In genomic region chr5:104115890-104116289, GRCm38 (mm10) we compare ENCODE assay signal across 13 mouse cellular contexts. TPM values are rescaled to one million over a fixed set of nuclear protein-coding genes. Genes with fewer than 3 reads are reported as not detected.
A peak's percentile ranks its signal among the peaks of the same experiment; 100 is the strongest.
DNase-seq lines count a peak whose midpoint lies in the region; ATAC-seq and TF ChIP-seq lines count a peak whose summit lies in the region.
"Had no signal": no experiment of that assay in that cellular context is flagged by ENCODE, and none has a peak within 500 bp of the region (broad histone marks: within the 10 kb centered on the region; RNA-seq: fewer than 3 reads in every experiment).

No protein-coding gene starts in this region.

- TF ChIP-seq CTCF in lung, postnatal 0 days (IDR thresholded peaks at IDR 0.05): peak; percentile 20; the same call in 1 of the 2 replicates

- peak overlapping the region; percentile 72 for H3K27ac ChIP-seq in heart, embryonic 16.5 days (ENCODE audit: low read length)
- peak overlapping the region; percentile 66 for H3K27ac ChIP-seq in lung, postnatal 0 days (ENCODE audit: low read length)
- H3K27ac ChIP-seq in forebrain, embryonic 13.5 days: no peak overlapping the region

- H3K4me1 ChIP-seq in heart, embryonic 16.5 days (ENCODE audit: control insufficient read depth, insufficient read depth, low read length): peaks cover 30% of the 10 kb centered on the region
- peaks cover 4% of the 10 kb centered on the region; the same call in 1 of the 2 replicates for H3K4me1 ChIP-seq in lung, postnatal 0 days (ENCODE audit: insufficient read depth, low read depth, low read length)
- peaks cover 34% of the 10 kb centered on the region for H3K4me1 ChIP-seq in forebrain, embryonic 13.5 days

- no peaks in the 10 kb centered on the region for H3K9me3 ChIP-seq in heart, embryonic 16.5 days (replicated peaks; ENCODE audit: control insufficient read depth, low read length)
- H3K9me3 ChIP-seq in lung, postnatal 0 days (ENCODE audit: low read length): no peaks in the 10 kb centered on the region
- no peaks in the 10 kb centered on the region for H3K9me3 ChIP-seq in forebrain, embryonic 13.5 days (replicated peaks)
- H3K9me3 ChIP-seq: embryonic facial prominence, embryonic 12.5 days had no signal

- DNase-seq in layer of hippocampus, adult 11-12 months (ENCODE audit: low spot score): peak; percentile 67
- DNase-seq in layer of hippocampus, postnatal 36 days: no peak
- peak; percentile 67 to 77 for DNase-seq in heart, adult 18-20 months
- peak; percentile 67 for DNase-seq in lung, postnatal 0 days (ENCODE audit: low spot score)
- no peak for DNase-seq in cerebellum, adult 11-12 months
- DNase-seq: thymus, postnatal 14 days had no signal

- no peak overlapping the region for H3K9ac ChIP-seq in heart, embryonic 16.5 days (ENCODE audit: low read length)
- no peak overlapping the region for H3K9ac ChIP-seq in lung, postnatal 0 days (replicated peaks; ENCODE audit: low read depth)
- H3K9ac ChIP-seq in forebrain, embryonic 13.5 days: no peak overlapping the region
- H3K9ac ChIP-seq: embryonic facial prominence, embryonic 12.5 days had no signal

- no peak; the same call in 1 of the 2 replicates for ATAC-seq in heart, embryonic 16.5 days (replicated peaks; ENCODE audit: extremely low read depth, insufficient read depth, low FRiP score)
- peak; percentile 56 for ATAC-seq in lung, postnatal 0 days
- no peak for ATAC-seq in erythroblast, adult 5-6 weeks (replicated peaks; ENCODE audit: low FRiP score, poor library complexity, severe bottlenecking)
- ATAC-seq in forebrain, embryonic 13.5 days: no peak

- no peaks in the 10 kb centered on the region for H3K27me3 ChIP-seq in heart, embryonic 16.5 days (ENCODE audit: control insufficient read depth, insufficient read depth, low read length)
- H3K27me3 ChIP-seq in lung, postnatal 0 days (replicated peaks; ENCODE audit: insufficient read depth, low read length): no peaks in the 10 kb centered on the region
- H3K27me3 ChIP-seq in forebrain, embryonic 13.5 days: 0 out of 2 replicates have a peak, but pooled peaks cover 3% of the 10 kb centered on the region
- H3K27me3 ChIP-seq: embryonic facial prominence, embryonic 12.5 days had no signal

- H3K4me2 ChIP-seq in heart, embryonic 16.5 days (ENCODE audit: low read depth, low read length): no peak overlapping the region
- H3K4me2 ChIP-seq in lung, postnatal 0 days (replicated peaks; ENCODE audit: low read depth, low read length): no peak overlapping the region
- no peak overlapping the region for H3K4me2 ChIP-seq in forebrain, embryonic 13.5 days
- H3K4me2 ChIP-seq: embryonic facial prominence, embryonic 12.5 days had no signal

- no peaks in the 10 kb centered on the region for H3K36me3 ChIP-seq in heart, embryonic 16.5 days (ENCODE audit: control insufficient read depth, insufficient read depth)
- no peaks in the 10 kb centered on the region for H3K36me3 ChIP-seq in lung, postnatal 0 days (ENCODE audit: insufficient read depth, low read length)
- H3K36me3 ChIP-seq in forebrain, embryonic 13.5 days (ENCODE audit: poor library complexity, severe bottlenecking): no peaks in the 10 kb centered on the region
- H3K36me3 ChIP-seq: embryonic facial prominence, embryonic 12.5 days had no signal

- no peak overlapping the region for H3K4me3 ChIP-seq in heart, embryonic 16.5 days (ENCODE audit: low read length)
- H3K4me3 ChIP-seq in lung, postnatal 0 days (ENCODE audit: low read depth, low read length): no peak overlapping the region
- no peak overlapping the region for H3K4me3 ChIP-seq in forebrain, embryonic 13.5 days
- H3K4me3 ChIP-seq: embryonic facial prominence, embryonic 12.5 days had no signal

- peak; percentile 88 for TF ChIP-seq EP300 in lung, postnatal 0 days (IDR thresholded peaks at IDR 0.05)

- 50% methylated on average over 4 of the region's 4 CpGs for WGBS in heart, embryonic 16.5 days
- 51% methylated on average over 4 of the region's 4 CpGs for WGBS in lung, postnatal 0 days
- 86% methylated on average over 4 of the region's 4 CpGs for WGBS in forebrain, embryonic 13.5 days

RNA-seq across cellular contexts. Expression of gene Sparcl1, which starts 2.4 kb away (rescaled TPM):
- 1,000 to 10,000 TPM; 1,408 to 1,415 TPM for total RNA-seq in layer of hippocampus, postnatal 36 days (2021)
- 100 to 1,000 TPM; 186 to 203 TPM for total RNA-seq in heart, adult 18-20 months (2021)
- polyA plus RNA-seq in heart, embryonic 16.5 days (2015; fragmentation: Nextera tagmentation; extraction: Ambion mirVana): 131 and 161 TPM in 2 replicates
- polyA plus RNA-seq in lung, postnatal 0 days (2015; fragmentation: Nextera tagmentation; extraction: Ambion mirVana): 285 and 301 TPM in 2 replicates
- total RNA-seq in erythroblast, adult 5-6 weeks (2015; ENCODE audit: low replicate concordance): not detected in 2 replicates
- total RNA-seq in erythroblast, adult 5-6 weeks (2017; ENCODE audit: low replicate concordance): 0.85 TPM in 1 of 2 replicates, not detected in the other
- 34.7 and 41.3 TPM in 2 replicates for polyA plus RNA-seq in forebrain, embryonic 13.5 days (2015; fragmentation: Nextera tagmentation; extraction: Ambion mirVana)

RNA-seq across cellular contexts. Expression of gene Gm17660, which starts 38.5 kb away (rescaled TPM):
- total RNA-seq in layer of hippocampus, postnatal 36 days (2021): not detected
- total RNA-seq in heart, adult 18-20 months (2021): not detected
- polyA plus RNA-seq in heart, embryonic 16.5 days (2015; fragmentation: Nextera tagmentation; extraction: Ambion mirVana): not detected in 2 replicates
- polyA plus RNA-seq in lung, postnatal 0 days (2015; fragmentation: Nextera tagmentation; extraction: Ambion mirVana): not detected in 2 replicates
- total RNA-seq in erythroblast, adult 5-6 weeks (2015; ENCODE audit: low replicate concordance): not detected in 2 replicates
- not detected in 2 replicates for total RNA-seq in erythroblast, adult 5-6 weeks (2017; ENCODE audit: low replicate concordance)
- polyA plus RNA-seq in forebrain, embryonic 13.5 days (2015; fragmentation: Nextera tagmentation; extraction: Ambion mirVana): not detected in 2 replicates
- total RNA-seq: adrenal gland, postnatal 4 days; ES-E14 had no signal
- polyA plus RNA-seq: embryonic facial prominence, embryonic 12.5 days; large intestine, adult 2 months had no signal

RNA-seq across cellular contexts. Expression of gene Dspp, which starts 54.6 kb away (rescaled TPM):
- under 1 TPM in 1 of 2 experiments, not detected in 1; 0.08 TPM for total RNA-seq in layer of hippocampus, postnatal 36 days (2021)
- total RNA-seq in heart, adult 18-20 months (2021): not detected
- polyA plus RNA-seq in heart, embryonic 16.5 days (2015; fragmentation: Nextera tagmentation; extraction: Ambion mirVana): not detected in 2 replicates
- polyA plus RNA-seq in lung, postnatal 0 days (2015; fragmentation: Nextera tagmentation; extraction: Ambion mirVana): 0.02 TPM in 1 of 2 replicates, not detected in the other
- total RNA-seq in erythroblast, adult 5-6 weeks (2015; ENCODE audit: low replicate concordance): not detected in 2 replicates
- not detected in 2 replicates for total RNA-seq in erythroblast, adult 5-6 weeks (2017; ENCODE audit: low replicate concordance)
- polyA plus RNA-seq in forebrain, embryonic 13.5 days (2015; fragmentation: Nextera tagmentation; extraction: Ambion mirVana): not detected in 2 replicates
- total RNA-seq: adrenal gland, postnatal 4 days; ES-E14 had no signal
- polyA plus RNA-seq: embryonic facial prominence, embryonic 12.5 days; large intestine, adult 2 months had no signal

Comparison
In these comparisons a context has a peak if more than half of its experiments do, and no peak if none do; other contexts are left out.
1. DNase-seq: peak in layer of hippocampus, adult 11-12 months (single experiment), heart, adult 18-20 months (2 of 2) and lung, postnatal 0 days (single experiment); none in layer of hippocampus, postnatal 36 days (0 of 2) and cerebellum, adult 11-12 months (single experiment).
2. RNA of gene Sparcl1, which starts 2.4 kb away (total RNA-seq): 1,408 to 1,415 TPM in layer of hippocampus, postnatal 36 days and 186 to 203 TPM in heart, adult 18-20 months; 0.85 TPM in erythroblast, adult 5-6 weeks; every median in the first group is over 100 times any median in the second.